In genomic region chr7:119720947-119721310, GRCm38 (mm10) we compare ENCODE assay signal across 8 mouse cellular contexts. TPM values are rescaled to one million over a fixed set of nuclear protein-coding genes. Genes with fewer than 3 reads are reported as not detected.
DNase-seq lines count a peak whose midpoint lies in the region; ATAC-seq lines count a peak whose summit lies in the region.

No protein-coding gene starts in this region.

- no peaks in the 10 kb centered on the region for H3K27me3 ChIP-seq in midbrain, embryonic 11.5 days (ENCODE audit: control insufficient read depth, insufficient read depth, low read length)

- 16% methylated on average over 8 of the region's 8 CpGs for WGBS in midbrain, embryonic 11.5 days

- ATAC-seq in frontal cortex, adult (ENCODE audit: low TSS enrichment), result peak; percentile 35
- peak; percentile 31 for ATAC-seq in inflammation-experienced regulatory T-cells, adult 6 months
- peak; percentile 58 for ATAC-seq in midbrain, embryonic 11.5 days (ENCODE audit: low FRiP score)

- peak overlapping the region; percentile 78 for H3K4me3 ChIP-seq in midbrain, embryonic 11.5 days (ENCODE audit: low read depth, low read length)

- peaks cover 10% of the 10 kb centered on the region for H3K36me3 ChIP-seq in midbrain, embryonic 11.5 days (ENCODE audit: control insufficient read depth, insufficient read depth, low read length)

- peak overlapping the region; percentile 79 for H3K9ac ChIP-seq in midbrain, embryonic 11.5 days (ENCODE audit: low read length)

- H3K9me3 ChIP-seq in midbrain, embryonic 11.5 days (ENCODE audit: control insufficient read depth, low read length), result no peaks in the 10 kb centered on the region

- H3K27ac ChIP-seq in midbrain, embryonic 11.5 days (ENCODE audit: low read depth, low read length), result no peak overlapping the region

- no peak for DNase-seq in frontal cortex, postnatal 14 days (ENCODE audit: low spot score in 2 of 2)
- peak; percentile 28 for DNase-seq in right cerebral cortex, postnatal 4 days
- DNase-seq in right cerebral cortex, postnatal 14 days, result no peak
- DNase-seq in midbrain, embryonic 11.5 days (ENCODE audit: low spot score, missing footprints), result no peak
- no peak for DNase-seq in adrenal gland, adult 8-10 months
- DNase-seq in embryo, embryonic 10.5 days (ENCODE audit: low spot score), result no peak

- H3K4me2 ChIP-seq in midbrain, embryonic 11.5 days, result peak overlapping the region; percentile 52

- H3K4me1 ChIP-seq in midbrain, embryonic 11.5 days (ENCODE audit: control insufficient read depth, insufficient read depth, low read length), result peaks cover 4% of the 10 kb centered on the region

RNA-seq across cellular contexts. Expression of gene Thumpd1, which starts 0.3 kb away (rescaled TPM):
- 10 to 100 TPM; 38.8 to 56.0 (median 54.1) TPM for polyA plus RNA-seq in inflammation-experienced regulatory T-cells, adult 6 months (2017; shearing (Covaris generic))
- 106 TPM in 2 replicates for polyA plus RNA-seq in midbrain, embryonic 11.5 days (2014; fragmentation: Nextera tagmentation; extraction: Ambion mirVana)
- total RNA-seq in adrenal gland, adult 8-10 months (2022), result 10 to 100 TPM; 36.0 to 42.5 (median 39.1) TPM

RNA-seq across cellular contexts. Expression of gene Acsm4, which starts 31.1 kb away (rescaled TPM):
- polyA plus RNA-seq in inflammation-experienced regulatory T-cells, adult 6 months (2017; shearing (Covaris generic)), result not detected
- not detected in 2 replicates for polyA plus RNA-seq in midbrain, embryonic 11.5 days (2014; fragmentation: Nextera tagmentation; extraction: Ambion mirVana)
- not detected for total RNA-seq in adrenal gland, adult 8-10 months (2022)

RNA-seq across cellular contexts. Expression of gene Acsm3, which starts 39.8 kb away (rescaled TPM):
- polyA plus RNA-seq in inflammation-experienced regulatory T-cells, adult 6 months (2017; shearing (Covaris generic)), result not detected
- 0.11 and 0.19 TPM in 2 replicates for polyA plus RNA-seq in midbrain, embryonic 11.5 days (2014; fragmentation: Nextera tagmentation; extraction: Ambion mirVana)
- total RNA-seq in adrenal gland, adult 8-10 months (2022), result 10 to 100 TPM in 2 of 4 experiments, 1 to 10 TPM in 2; 3.2 to 37.5 (median 17.3) TPM
